Mouse (Mus musculus) adrenal gland, adult 8-10 months (tissue): ENCODE results near the gene Paxip1. TPM values are rescaled to one million over a fixed set of nuclear protein-coding genes. Genes with fewer than 3 reads are reported as not detected.

Experiments
- DNase-seq: peaks from one replicate; pipeline ENCODE4 v3.0.0; 2022
- total RNA-seq, 4 experiments: library from RNA; stranded (reverse); gene quantifications; 2 replicates each; pipeline ENCODE4 v1.2.4; 2022

The Paxip1 gene
- total RNA-seq = 10 to 100 TPM; 25.3 to 35.3 (median 27.8) TPM

DNA sequence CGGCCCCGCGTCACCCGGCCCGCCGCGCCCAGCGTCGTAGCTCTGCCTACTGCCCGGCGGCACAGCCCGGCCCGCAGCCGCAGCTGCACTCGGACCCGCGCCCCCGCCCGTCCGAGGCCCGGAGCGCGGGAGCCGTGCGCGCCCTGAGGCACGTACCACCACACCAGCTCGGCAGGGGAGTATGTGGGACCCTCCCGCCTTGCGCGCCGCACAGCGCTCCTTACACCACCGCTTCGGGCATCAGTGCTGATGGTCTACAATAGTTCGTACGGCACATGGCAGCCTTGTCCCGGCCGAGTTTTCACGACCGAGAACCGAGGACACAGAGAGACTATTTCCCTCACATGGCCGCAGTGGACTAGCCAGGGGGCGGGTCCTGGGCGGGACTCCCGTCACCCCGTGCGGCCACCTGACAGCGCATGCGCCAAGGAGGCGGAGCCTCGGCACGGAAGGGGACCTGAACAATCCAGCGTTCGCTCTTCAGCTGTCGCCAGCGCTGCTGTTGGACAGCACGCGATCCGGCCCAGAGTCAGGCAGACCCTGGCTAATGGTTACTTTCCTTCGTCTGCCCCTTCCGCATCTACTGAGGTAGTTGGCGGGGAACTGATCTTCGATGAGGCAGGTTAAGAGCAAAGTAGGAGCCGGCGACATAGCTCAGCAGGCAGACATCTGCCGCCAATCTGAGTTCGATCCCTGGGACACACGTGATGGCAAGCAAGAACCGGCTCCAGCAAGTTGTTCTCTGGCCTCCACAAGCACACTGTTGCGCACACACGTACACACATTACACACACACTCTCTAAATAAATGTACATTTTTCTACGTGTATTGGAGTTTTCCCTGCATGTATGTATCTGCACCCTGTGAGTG, at the start of gene Paxip1:
Paxip1 (minus strand) TSS at position 389 of the 870 bp plus-strand sequence.
- DNase-seq = peak; percentile 92

DNA sequence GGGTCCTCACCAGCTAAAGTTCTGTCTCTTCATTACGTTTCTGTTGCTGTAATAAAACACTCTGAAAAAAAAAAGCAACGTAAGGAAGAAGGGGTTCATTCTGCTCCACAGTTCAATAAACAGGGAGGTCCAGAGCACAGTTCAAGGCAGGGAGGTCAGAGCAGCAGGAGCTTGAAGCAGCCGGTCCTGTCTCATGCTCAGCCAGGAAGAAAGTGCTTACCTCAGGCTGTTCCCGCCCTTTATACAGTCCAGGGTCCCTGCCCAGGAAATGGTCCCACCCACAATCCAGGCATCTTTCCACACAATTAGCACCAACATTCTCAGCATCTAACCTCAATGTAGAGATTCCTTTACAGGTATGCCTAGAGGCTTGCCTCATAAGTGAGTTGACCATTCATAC, 46.6 kb upstream of the Paxip1 start:
- no peak for DNase-seq

DNA sequence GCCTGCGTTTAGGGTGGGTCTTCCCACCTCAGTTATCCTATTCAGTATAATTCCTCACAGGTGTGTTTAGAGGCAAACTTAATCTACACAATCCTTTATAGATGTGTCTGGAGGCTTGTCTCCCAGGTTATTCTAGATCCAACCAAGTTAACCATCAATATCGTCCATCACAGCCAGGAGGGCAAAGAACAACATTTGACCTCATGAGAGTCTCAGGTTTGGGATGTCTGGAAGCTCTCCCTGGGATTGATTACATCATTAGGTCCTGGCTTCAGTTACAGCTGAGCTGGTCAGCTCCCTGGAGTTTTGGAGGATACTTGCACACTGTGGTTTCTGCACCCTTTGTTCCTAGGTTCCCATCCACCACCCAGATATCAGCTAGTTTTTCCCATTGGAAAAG, 43.6 kb upstream of the Paxip1 start:
- DNase-seq = no peak

DNA sequence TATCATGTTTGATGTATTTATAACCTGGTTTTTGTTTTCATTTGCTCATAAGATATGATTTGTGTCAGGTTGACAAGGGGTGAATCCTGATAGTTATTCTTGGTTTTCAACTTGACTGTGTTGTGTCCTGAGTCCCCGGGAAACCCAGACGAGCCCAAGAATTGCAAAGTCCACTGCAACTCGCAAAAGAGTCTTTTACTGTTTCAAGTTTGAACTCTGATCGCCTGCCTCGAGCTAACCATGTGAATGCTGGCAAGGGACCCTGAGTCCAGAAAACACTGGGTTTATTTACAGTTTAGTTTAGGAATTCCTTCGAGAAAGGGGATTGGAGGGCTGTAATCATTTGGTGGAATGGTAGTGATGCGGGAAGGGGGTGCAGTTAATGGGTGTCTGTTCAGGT, 36.5 kb upstream of the Paxip1 start:
- no peak for DNase-seq

DNA sequence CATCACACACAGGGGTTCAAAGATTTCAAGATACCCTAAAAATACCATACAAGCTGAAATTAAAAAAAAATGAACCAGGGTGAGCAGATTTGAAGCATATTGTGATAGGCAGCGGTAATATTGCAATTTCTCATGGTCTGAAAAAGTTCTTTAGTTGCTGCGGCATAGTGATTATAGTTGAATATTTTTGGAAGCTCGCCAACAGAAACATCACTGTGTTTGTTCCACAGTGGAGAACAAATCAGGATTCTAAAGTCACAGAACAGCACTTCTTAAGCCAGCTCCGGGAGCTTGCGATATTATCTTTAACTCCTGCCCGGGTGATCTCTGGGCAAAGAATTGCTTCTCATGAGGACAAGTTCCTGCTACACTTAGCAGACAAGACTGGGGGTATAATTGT, 29.7 kb upstream of the Paxip1 start:
- no peak for DNase-seq

DNA sequence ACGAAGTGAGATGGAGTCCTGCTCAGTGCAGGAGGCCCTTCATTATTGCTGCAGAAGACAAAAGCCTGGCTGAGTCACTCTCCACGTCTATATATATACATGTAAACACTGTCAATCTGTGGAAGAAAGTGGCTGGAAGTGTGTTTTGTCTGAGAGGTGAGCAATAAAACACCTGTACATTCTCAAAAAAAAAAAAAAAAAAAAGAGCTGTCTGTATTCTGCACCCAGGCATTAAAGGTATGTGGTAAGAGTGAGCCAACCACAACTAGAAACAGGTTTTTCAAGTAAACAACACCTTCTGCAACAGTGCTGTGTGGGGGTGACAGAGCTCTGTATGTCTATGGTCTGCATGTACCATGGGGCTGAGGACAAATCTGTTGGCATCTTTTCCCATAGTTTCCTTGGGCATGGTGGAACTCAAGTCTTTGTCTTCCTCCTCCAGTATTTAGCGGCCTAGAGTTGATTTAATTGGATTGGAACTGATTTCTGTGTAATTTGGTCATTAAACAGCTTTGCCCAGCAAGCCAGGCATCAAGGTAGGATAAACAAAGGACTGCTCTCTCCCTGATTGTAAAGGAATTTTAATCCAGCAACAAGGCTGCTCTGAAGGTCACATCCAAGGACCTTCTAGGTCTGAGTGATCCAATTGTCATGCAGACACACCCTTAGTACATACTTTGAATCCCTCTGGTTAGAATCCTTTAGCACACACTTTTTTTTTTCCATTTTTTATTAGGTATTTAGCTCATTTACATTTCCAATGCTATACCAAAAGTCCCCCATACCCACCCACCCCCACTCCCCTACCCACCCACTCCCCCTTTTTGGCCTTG, 27.6 kb upstream of the Paxip1 start:
- DNase-seq = no peak

DNA sequence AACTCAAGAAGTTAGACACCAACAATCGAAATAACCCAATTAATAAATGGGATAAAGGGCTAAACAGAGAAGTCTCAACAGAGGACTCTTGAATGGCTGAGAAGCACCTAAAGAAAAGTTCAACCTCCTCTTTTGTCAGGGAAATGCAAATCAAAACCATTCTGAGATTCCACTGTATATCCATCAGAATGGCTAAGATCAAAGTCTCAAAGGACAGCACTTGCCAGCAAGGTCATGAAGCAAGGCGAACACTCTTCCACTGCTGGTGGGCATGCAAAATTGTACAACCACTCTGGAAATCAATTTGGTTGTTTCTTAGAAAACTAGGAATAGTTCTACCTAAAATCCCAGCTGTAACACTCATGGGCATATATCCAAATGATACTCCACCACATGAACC, 22.8 kb upstream of the Paxip1 start:
- no peak for DNase-seq

DNA sequence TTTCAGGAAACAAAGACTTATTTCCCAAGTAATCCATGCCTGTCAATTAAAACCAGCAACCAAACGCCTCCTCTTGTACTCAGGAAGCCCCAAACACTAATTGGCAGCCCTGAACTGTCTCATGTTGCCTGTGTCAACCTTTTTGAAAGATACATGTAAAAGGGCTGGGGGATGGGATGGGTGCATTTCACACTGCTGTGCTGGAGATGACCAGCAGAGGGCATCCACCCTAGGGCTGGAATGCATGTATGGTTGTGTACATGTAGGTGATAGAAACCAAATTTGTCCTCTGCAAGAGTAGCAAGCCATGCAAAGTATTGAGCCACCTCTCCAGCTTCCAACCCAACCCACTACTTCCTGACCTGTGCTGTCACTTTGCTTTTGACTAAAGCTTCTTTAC, 2.4 kb upstream of the Paxip1 start:
- DNase-seq = peak; percentile 46

DNA sequence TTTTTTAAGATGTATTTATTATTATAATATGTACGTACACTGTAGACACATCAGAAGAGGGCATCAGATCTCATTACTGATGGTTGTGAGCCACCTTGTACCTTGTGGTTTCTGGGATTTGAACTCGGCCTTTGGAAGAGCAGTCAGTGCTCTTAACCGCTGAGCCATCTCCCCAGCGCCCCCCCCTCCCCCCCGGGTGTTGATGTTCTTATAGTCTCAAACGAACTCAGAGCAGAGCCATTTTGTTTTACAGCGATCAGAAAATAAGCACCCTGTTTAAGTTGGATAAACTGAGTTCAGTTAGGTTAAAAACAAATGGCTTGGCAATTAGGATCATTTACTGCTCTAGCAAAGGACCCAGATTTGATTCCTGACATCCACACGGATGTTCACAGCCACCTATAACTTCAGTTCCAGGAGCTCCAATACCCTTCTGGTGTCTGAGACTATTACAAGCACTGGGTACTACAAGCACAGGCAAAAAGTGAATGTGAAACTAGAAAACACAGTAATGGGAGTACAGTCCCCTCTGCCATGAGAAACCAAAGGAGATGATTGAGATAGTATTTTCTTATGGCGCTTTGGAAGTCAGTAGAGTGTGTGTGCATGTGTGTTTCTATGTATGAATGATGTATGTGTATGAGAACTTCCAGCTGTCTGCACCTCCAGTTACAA, 1.2 kb upstream of the Paxip1 start:
- no peak for DNase-seq

DNA sequence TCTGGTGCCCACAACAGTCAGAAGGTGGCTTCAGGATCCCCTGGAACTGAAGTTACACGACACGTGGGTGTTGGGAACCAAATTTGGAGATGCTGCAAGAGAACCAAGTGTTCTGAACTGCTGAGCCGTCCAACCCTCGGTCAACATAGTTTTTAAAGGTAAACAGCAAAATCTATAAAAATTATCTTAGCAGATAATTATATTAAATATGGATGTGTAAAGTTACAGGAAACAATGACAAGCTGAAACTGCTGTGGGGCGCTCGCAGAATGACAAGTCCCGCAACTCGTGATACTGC, 631 bp upstream of the Paxip1 start:
- no peak for DNase-seq

DNA sequence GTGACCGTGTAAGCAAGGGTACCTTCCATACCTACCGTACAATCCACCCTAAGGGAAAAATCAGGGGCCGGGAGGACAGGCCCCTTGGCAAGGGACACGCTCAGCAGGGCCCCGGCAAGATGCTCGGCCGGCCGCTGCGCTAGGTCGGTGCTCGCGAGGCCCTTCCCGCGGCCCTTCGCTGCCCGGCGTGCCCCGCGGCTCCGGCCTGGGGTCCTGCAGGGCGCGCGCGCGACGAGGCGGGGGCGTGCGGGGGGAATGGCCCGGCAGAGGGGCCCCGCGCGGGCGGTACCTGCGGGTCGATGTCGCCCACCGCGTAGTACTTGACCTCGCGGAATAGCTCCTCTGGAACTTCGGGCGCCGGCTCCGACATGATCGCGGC, 592 bp downstream of the Paxip1 start:
- peak; percentile 58 for DNase-seq

DNA sequence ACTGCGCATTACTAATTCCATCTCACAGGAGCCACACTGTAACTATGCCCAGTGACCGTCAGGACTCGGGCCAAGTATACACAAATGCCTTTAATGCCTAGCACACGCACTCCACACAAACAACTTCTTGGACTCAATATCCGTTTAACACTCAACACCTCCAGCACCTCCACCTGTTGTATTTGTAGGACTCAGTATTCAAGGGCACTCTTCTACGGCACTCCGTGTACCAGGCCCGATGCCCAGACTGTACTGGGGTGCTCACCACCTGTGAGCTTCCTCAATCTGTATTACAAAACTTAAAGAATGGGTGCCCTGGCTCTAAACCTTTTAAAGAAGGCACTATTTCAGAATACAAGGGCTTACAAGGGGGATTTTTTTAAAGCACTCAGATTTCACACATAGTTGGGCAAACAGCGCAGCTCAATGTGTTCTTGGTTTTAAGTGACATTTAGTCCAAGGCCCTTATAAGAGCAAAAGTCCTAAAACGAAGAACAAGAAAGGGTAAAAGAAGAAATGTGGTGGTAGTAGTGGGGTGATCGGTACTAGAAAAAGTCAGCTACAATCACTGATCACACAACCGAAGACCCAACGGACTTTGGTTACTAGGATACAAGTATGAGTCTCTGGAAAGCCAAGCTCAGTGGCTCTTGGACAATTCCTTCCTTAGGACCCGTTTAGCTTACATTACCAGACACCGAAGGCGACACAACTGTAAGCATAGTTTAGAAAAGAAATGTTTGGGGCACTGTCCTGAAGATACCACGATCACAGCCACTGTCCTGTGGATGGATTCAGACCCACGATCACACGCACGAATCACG, 1.2 kb downstream of the Paxip1 start:
- no peak for DNase-seq

DNA sequence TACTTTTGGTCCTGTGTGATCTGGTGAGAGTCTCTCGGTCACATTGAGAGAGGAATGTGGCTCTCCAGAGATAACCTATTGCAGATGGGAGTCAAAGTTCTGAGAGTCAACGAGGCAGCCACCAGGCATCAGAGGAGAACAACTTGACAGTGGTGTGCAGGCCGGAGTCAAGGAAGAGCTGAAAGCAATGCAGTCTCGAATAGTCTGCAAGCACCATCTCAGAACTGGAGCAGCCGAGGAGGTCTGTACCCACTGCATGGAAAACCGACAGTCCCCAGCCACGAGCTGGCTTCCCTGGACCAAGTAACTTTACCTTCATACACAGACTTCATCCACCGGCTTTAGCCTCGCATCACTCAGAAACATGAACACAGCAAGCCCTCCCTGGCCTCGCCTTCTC, 1.9 kb downstream of the Paxip1 start:
- no peak for DNase-seq

DNA sequence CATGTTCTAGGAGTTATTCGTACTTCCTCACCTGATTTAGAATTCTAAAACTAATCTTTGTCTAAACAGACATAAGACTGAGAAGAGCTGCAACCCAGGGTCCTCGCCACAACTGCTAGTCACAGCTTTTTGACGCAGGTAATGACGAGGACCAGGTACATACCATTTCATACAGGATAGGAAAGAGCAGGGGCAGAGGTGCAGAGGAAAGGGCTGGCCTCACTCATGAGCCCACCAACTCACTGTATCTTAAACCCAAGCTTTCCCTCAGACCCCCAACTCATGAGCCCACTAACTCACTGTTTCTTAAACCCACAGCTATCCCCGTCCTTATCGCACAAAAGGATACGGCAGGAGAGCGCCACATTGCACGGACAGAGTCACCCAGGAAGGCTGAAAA, 8.1 kb downstream of the Paxip1 start:
- DNase-seq = no peak

DNA sequence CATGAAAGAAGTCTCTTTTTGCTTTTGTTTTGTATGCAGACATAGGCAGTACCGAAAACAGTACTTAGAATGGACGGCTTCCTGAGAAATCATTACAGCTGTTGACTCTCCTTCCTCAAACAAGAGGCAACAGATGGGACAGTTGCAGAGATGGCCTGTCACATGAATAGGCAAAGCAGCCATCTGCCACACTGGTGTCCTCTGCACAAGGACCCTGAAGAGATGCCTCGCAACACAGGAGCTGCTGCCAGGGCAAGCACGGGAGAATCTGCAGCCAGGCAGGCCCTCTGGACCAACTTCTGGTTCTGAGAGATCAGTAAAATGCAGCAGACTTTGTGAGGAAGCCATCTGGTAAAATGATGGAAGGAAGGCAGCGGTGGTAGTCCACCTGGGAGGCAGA, 23.5 kb downstream of the Paxip1 start:
- DNase-seq = no peak

DNA sequence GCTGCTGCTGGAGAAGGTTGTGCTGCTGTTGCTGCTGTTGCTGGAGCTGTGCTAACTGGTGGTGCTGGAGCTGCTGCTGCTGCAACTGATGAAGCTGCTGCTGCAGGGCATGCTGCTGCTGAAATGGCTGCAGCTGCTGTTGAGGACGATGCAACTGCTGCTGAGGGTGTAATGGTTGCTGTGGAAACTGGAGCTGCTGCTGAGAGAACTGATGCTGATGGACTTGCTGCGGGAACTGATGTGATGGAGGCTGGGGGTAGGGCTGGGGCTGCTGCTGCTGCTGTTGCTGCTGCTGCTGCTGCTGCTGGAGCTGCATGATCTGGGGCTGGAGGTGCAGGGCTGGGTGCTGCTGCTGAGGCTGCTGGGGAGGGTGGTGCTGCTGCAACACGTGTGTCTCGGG, 25.7 kb downstream of the Paxip1 start:
- DNase-seq = no peak

DNA sequence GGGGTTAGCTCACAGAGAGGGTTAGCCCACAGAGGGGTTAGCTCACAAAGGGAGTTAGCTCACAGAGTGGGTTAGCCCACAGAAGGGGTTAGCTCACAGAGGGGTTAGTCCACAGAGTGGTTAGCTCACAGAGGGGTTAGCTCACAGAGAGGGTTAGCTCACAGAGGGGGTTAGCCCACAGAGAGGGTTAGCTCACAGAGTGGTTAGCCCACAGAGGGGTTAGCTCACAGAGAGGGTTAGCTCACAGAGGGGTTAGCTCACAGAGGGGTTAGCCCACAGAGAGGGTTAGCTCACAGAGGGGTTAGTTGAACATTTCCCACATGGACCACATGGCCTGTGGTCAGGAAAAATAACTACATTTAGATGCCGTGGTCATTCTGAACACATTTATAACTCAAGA, 46.5 kb downstream of the Paxip1 start:
- DNase-seq = no peak

DNA sequence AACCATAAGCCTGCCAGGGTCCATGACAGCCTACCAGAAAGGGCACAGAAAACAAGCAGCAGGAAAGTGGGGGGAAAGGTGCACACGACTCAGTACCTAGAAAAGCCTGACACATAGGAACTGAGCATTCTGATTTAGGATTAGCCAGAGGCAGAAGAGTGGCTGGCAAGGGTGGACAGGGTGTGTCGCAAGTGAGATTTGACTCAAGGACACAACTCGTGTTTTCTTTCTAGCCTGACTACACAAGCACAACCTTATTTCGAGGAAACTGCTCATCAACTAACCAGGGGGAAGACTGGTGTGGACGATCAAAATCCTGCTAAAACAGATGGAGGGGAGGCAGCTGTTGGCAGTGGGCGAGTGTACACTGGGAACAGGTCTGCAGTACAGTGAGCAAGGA, 52.3 kb downstream of the Paxip1 start:
- DNase-seq = no peak

DNA sequence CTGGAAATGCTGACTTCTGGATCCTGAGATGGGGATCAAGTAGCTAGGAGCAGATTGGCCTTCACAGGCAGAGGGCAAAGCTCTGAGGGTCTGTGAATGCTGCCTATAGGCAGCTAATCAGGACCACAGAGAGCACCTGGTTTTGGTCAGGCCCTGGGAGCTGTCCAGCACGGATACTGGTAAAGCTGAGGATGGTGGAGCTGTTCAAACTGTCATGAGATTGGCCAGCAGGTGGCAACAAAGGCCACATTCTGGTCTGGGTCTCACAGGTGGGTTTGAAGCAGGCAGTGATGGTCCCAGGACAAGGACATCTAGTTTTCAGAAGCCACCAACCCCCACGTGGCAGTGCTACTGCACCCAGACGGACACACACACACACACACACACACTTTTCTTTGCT, 54.3 kb downstream of the Paxip1 start:
- no peak for DNase-seq

DNA sequence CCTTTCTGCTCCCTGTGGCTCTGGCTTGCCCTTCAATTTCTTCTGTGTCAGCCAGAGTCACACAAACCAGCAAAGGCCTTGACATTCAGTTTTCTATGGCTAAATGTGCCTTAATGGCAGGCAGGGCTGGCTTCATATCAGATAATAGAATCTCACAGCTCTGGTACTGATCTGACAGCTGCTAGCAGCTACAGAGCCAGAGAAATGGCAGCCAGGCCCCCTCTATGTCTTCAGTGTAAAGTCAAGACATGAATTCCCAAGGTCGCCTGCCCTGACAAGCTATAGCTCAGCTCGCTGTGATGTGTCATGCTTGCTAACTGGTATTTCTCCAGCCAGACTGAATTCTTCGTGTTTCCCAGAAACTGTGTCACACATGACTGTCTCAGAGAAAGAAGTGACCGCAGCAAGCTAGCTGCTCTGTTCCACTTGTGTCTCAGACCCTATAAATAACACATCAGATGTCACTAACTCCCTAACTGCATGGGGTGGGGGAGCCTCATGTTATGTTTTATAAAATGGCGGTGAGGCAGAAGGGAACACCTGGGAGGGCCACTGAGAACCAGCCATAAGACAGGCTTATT, 59.1 kb downstream of the Paxip1 start:
- DNase-seq = peak; percentile 31

DNA sequence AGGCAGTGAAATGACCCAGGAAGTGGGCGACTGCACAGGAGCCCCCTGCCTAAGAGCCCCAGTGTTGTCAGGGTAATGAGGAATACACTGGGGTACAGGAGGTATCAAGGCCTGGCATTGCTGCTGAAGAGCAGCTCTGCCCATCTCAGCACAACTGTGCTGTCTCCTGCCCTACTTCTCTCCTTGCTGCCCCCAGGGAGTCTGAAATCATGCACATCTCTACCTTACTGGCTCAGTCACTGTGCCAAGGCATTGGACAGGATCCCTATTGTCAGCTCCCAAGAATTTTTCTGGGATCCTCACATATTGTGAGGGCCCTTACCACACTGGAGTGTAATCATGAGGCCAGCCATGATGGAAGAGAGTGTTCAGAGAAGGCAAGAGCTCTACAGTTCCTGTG, 60.1 kb downstream of the Paxip1 start:
- DNase-seq = no peak

DNA sequence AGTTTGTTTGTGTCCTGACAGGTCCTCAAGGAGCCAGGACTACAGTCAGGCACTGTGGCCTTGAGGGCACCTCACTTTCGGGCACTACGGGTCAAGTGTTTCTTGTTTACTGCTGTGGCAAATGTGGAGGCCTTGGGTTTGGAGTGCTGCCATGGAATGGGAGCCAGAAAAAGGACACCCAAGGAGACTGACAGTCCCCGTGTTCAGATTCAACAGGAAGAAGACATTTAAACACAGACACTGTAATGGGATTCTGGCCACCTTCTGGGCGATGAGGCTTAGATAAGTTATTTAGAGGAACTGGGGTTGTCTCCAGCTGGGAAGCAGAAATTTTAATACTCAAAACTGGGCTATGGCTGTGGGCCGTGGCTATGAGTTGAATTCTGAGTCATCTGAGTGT, 60.8 kb downstream of the Paxip1 start:
- DNase-seq = peak; percentile 70
